8 mouse cellular contexts compared by ENCODE assay signal in genomic region chr15:26308629-26309230, GRCm38 (mm10). TPM values are rescaled to one million over a fixed set of nuclear protein-coding genes. Genes with fewer than 3 reads are reported as not detected.
DNase-seq lines count a peak whose midpoint lies in the region; ATAC-seq lines count a peak whose summit lies in the region.

March11 (plus strand) TSS chr15:26309048.

- WGBS in liver, embryonic 12.5 days (ENCODE audit: insufficient replicate concordance): 2% methylated on average over 50 of the region's 56 CpGs

- no peak for ATAC-seq in megakaryocyte, adult 5-6 weeks (ENCODE audit: poor library complexity, severe bottlenecking)
- peak; percentile 81 for ATAC-seq in frontal cortex, adult (ENCODE audit: low TSS enrichment)
- 0 out of 2 replicates have a peak, but pooled peaks have one; percentile 18 for ATAC-seq in liver, embryonic 12.5 days

- H3K4me2 ChIP-seq in liver, embryonic 12.5 days: peak within 1 kb of the TSS; percentile 67

- H3K9ac ChIP-seq in liver, embryonic 12.5 days: no peak within 1 kb of the TSS

- peak; percentile 37 for DNase-seq in cerebellum, adult 9-10 months
- peak; percentile 30 to 42 for DNase-seq in kidney, postnatal 4 days
- DNase-seq in right cerebral cortex, postnatal 10 days (ENCODE audit: low spot score in 2 of 2): peak; percentile 90 to 91
- DNase-seq in thymus, postnatal 10 days (ENCODE audit: low spot score in 2 of 2): no peak

- H3K27me3 ChIP-seq in megakaryocyte, embryonic 14.5 days (replicated peaks): peaks cover 22% of the 10 kb centered on the region
- H3K27me3 ChIP-seq in liver, embryonic 12.5 days (replicated peaks): peaks cover 30% of the 10 kb centered on the region

- peak within 1 kb of the TSS; percentile 70 for H3K4me3 ChIP-seq in megakaryocyte, embryonic 14.5 days (replicated peaks)
- peak within 1 kb of the TSS; percentile 45 for H3K4me3 ChIP-seq in liver, embryonic 12.5 days

- H3K4me1 ChIP-seq in megakaryocyte, embryonic 14.5 days: peaks cover 11% of the 10 kb centered on the region; the same call in 1 of the 2 replicates
- 0 out of 2 replicates have a peak, but pooled peaks cover 7% of the 10 kb centered on the region for H3K4me1 ChIP-seq in liver, embryonic 12.5 days

- H3K36me3 ChIP-seq in megakaryocyte, embryonic 14.5 days (replicated peaks; ENCODE audit: low read length): no peaks in the 10 kb centered on the region
- no peaks in the 10 kb centered on the region for H3K36me3 ChIP-seq in liver, embryonic 12.5 days

- H3K27ac ChIP-seq in liver, embryonic 12.5 days: no peak within 1 kb of the TSS

- no peaks in the 10 kb centered on the region for H3K9me3 ChIP-seq in megakaryocyte, embryonic 14.5 days
- H3K9me3 ChIP-seq in liver, embryonic 12.5 days (replicated peaks): no peaks in the 10 kb centered on the region

RNA-seq across cellular contexts. Expression of gene March11, which starts in this region (rescaled TPM):
- not detected in 2 replicates for polyA plus RNA-seq in megakaryocyte, embryonic 14.5 days (2012; ENCODE audit: insufficient read depth, low replicate concordance)
- not detected in 2 replicates for total RNA-seq in megakaryocyte, adult 5-6 weeks (2015)
- not detected in 2 replicates for total RNA-seq in megakaryocyte, adult 5-6 weeks (2017)
- 0.28 TPM in 1 of 2 replicates, not detected in the other for polyA plus RNA-seq in liver, embryonic 12.5 days (2016; fragmentation: Nextera tagmentation; extraction: Ambion mirVana)

Comparison
In these comparisons a context has a peak if more than half of its experiments do, and no peak if none do; other contexts are left out.
1. Peak in ATAC-seq, H3K4me3 ChIP-seq and H3K4me2 ChIP-seq in liver, embryonic 12.5 days; RNA of the gene not detected or under 1 TPM.
2. DNase-seq: peak in cerebellum, adult 9-10 months (single experiment), kidney, postnatal 4 days (2 of 2) and right cerebral cortex, postnatal 10 days (2 of 2); none in thymus, postnatal 10 days (0 of 2).